Mouse (Mus musculus) thymus, adult 2 months (tissue): ENCODE results near the gene Spata21. TPM values are rescaled to one million over a fixed set of nuclear protein-coding genes. Genes with fewer than 3 reads are reported as not detected.
A peak's percentile ranks its signal among the peaks of the same experiment; 100 is the strongest.
"Not testable (repeated sequence)": the region's sequence is repeated elsewhere in the genome, so short reads cannot be mapped to it uniquely, and the experiment has no call there.

Experiments used
- DNase-seq: peaks from one replicate; pipeline ENCODE4 v3.0.0; 2021
- H3K27ac ChIP-seq: fragments of 200-500 bp; 2 replicates; pipeline ENCODE4 v1.5.1; 2012; ENCODE audit warnings: low read length, control low read depth; ENCODE audit not compliant: control insufficient read depth, insufficient read depth
- H3K27me3 ChIP-seq: fragments of 200-500 bp; 2 replicates; pipeline ENCODE4 v1.6.1; 2012; ENCODE audit warnings: mild to moderate bottlenecking, low read length, moderate library complexity, mixed read lengths; ENCODE audit not compliant: control insufficient read depth, insufficient read depth
- H3K36me3 ChIP-seq: fragments of 200-500 bp; 2 replicates; pipeline ENCODE4 v1.6.1; 2012; ENCODE audit warnings: mild to moderate bottlenecking, low read length, moderate library complexity; ENCODE audit not compliant: control insufficient read depth, insufficient read depth
- H3K4me1 ChIP-seq: fragments of 200-500 bp; replicated peaks from 2 replicates; pipeline ENCODE4 v1.6.1; 2012; ENCODE audit warnings: low read length; ENCODE audit not compliant: control insufficient read depth, insufficient read depth
- H3K4me3 ChIP-seq: fragments of 200-500 bp; 2 replicates; pipeline ENCODE4 v1.5.1; 2012; ENCODE audit warnings: mild to moderate bottlenecking, low read length, control low read depth, moderate library complexity; ENCODE audit not compliant: control insufficient read depth, insufficient read depth
- CTCF ChIP-seq: fragments of 200-500 bp; IDR thresholded peaks from 2 replicates; pipeline ENCODE4 v1.5.1; 2012; ENCODE audit warnings: mild to moderate bottlenecking, control low read depth, low read length, moderate library complexity, borderline replicate concordance; ENCODE audit not compliant: control insufficient read depth, poor library complexity, insufficient read depth; ENCODE audit errors: extremely low read depth
- POLR2A ChIP-seq: fragments of 200-500 bp; IDR thresholded peaks from 2 replicates; pipeline ENCODE4 v1.6.1; 2012; ENCODE audit warnings: mild to moderate bottlenecking, low read length, control low read depth, moderate library complexity; ENCODE audit not compliant: control insufficient read depth, poor library complexity, insufficient read depth; ENCODE audit errors: extremely low read depth
- WGBS: fragments of 180-500 bp; shearing (Covaris S2); methylation state at CpG from one replicate; pipeline ENCODE4 v1.1.7; 2018; 5-methylcytosine and 5-hydroxymethylcytosine counted together
- polyA plus RNA-seq: library from polyadenylated mRNA; depleted of rRNA; stranded (reverse); fragments of >200 nt; gene quantifications from 2 replicates; pipeline ENCODE4 v1.2.3, GENCODE M21; 2012

The Spata21 gene
- polyA plus RNA-seq, 1 experiment, result 0.23 TPM

DNA sequence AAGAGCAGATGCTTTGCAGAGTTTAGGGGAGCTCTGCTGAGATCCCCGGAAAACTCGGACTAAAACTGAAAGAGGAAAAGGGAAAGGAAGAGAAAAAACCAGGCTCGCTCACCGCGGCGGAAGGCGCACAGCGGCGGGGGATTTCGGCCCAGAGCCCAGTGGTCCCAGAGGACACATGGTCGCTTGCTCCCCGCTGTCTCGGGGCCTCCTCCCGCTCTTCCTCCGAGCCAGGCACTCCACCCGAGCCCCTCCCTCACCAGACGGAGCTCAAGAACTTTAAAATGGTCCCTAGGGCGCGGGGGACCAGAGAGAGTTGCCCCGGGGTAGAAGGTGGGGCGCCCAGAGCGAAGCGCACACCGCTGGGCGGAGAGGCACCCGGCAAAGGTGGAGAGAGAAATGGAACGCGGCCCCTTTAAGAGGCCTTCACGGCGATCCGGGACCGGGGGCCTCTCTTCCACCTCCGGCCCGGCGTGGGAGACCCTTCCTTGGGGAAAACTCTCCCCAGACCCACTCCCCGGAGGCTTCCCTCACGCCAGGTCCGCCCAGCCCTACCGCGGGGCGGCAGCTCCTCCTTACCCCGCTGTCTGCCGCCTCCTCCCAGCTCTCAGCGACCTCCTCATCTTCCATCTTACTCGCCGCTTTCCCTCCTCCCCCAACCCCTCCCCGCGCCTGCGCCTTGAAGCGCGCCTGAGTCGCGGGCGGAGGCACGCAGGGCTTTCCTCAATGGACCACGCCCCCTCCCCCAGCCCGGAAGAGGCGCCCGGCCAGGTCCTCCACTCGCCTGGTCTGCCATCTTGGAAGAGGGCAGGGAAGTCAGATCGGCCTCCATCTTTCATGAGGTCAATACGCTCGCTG lies 51.2 kb downstream of the Spata21 start, which contains the start of gene Szrd1:
Gene Szrd1 (minus strand): TSS at position 660 of the 855 bp plus-strand sequence.
- peaks cover 24% of the 10 kb centered on the region for H3K4me1 ChIP-seq
- WGBS, result under 1% methylated on average over 63 of the region's 63 CpGs
- DNase-seq, result peak; percentile 99

DNA sequence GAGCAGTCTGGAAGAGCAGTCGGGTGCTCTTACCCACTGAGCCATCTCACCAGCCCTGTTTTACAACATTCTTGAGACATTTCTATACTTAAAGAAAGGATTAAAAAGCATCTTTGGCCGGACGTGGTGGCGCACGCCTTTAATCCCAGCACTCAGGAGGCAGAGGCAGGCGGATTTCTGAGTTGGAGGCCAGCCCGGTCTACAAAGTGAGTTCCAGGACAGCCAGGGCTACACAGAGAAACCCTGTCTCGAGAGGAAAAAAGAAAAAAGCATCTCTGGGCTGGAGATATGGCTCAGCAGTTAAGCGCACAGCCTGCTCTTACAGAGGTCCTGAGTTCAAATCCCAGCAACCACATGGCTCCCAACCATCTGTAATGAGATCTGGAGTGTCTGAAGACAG lies 52.2 kb downstream of the Spata21 start:
- not testable (repeated sequence) for H3K36me3 ChIP-seq, H3K4me3 ChIP-seq, H3K27me3 ChIP-seq, H3K27ac ChIP-seq, DNase-seq
- WGBS, result 96% methylated on average over 9 of the region's 9 CpGs
- peaks cover 18% of the 10 kb centered on the region for H3K4me1 ChIP-seq

More for the DNA sequence above, 51.2 kb downstream of the Spata21 start, which contains the start of gene Szrd1:
- TF ChIP-seq CTCF (peak; percentile 35; the same call in 1 of the 2 replicates), POLR2A (peak; percentile 89)
- Histone ChIP-seq H3K4me3 (peak within 1 kb of the TSS; percentile 76), H3K27ac (peak within 1 kb of the TSS; percentile 68), H3K27me3 (no peaks in the 10 kb centered on the region), H3K36me3 (no peaks in the 10 kb centered on the region)

DNA sequence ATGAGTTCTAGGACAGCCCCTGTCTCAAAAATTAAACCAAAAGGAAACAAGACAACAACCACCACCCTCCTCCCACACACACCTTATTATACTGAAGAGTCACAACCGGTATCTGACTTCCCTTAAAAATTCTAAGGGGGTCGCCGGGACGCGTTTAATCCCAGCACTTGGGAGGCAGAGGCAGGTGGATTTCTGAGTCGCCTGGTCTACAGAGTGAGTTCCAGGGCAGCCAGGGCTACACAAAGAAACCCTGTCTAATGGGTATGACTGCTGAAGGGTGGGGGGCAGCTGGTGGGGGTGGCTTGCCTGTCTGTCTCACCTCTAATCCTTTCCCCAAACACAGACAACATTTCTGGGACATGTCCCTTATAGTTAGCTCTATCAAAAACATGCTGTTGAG lies 52.8 kb downstream of the Spata21 start:
- Histone ChIP-seq H3K27me3 (no peaks in the 10 kb centered on the region), H3K27ac (no peak overlapping the region), H3K4me3 (no peak overlapping the region), H3K4me1 (peaks cover 18% of the 10 kb centered on the region), H3K36me3 (no peaks in the 10 kb centered on the region)
- no peak for TF ChIP-seq CTCF
- no peak for TF ChIP-seq POLR2A
- DNase-seq, result no peak
- 93% methylated on average over 6 of the region's 6 CpGs for WGBS

DNA sequence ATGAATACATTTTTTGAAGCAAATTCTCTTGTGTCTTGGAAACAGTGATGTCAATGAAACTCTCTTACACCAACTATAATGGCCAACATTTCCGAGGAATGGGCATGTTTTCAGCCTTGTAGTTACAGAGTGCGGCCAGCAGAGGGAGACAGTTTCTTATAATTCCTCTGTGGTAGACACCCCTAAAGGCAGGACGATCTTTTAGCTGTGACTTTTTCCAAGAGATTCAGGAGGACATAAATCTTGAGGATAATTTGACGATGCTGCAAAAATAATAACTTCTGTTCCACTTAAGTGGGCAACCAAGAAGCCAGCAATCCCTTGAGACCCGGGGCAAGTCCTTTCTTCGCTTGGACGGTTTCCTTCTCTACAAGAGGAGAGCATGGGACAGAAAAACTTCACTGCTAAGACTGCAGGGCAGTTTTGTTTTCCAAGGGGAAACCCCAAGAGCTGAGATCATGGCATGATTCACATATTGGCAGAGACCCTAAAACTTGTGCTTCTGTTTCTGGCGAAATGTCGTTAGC lies 54.2 kb downstream of the Spata21 start:
- WGBS, result 11% methylated on average over 9 of the region's 9 CpGs

DNA sequence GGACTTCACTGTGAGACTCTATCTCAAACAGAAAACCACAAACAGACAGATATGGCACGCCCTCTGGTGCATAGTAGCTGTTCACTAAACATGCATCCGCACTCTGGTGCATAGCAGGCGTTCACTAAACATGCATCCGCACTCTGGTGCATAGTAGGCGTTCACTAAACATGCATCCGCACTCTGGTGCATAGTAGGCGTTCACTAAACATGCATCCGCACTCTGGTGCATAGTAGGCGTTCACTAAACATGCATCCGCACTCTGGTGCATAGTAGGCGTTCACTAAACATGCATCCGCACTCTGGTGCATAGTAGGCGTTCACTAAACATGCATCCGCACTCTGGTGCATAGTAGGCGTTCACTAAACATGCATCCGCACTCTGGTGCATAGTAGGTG lies 57.0 kb downstream of the Spata21 start:
- H3K27me3 ChIP-seq, H3K4me3 ChIP-seq, DNase-seq, H3K36me3 ChIP-seq, H3K27ac ChIP-seq: not testable (repeated sequence)
- WGBS, result 97% methylated on average over 12 of the region's 16 CpGs
- H3K4me1 ChIP-seq, result peaks cover 12% of the 10 kb centered on the region; the same call in 1 of the 2 replicates

More for the DNA sequence above, 54.2 kb downstream of the Spata21 start:
- H3K27me3 ChIP-seq, result no peaks in the 10 kb centered on the region
- no peak for TF ChIP-seq CTCF
- DNase-seq, result peak; percentile 81
- peak overlapping the region; percentile 20; the same call in 1 of the 2 replicates for H3K4me3 ChIP-seq
- peaks cover 13% of the 10 kb centered on the region for H3K4me1 ChIP-seq
- H3K36me3 ChIP-seq, result no peaks in the 10 kb centered on the region
- no peak overlapping the region for H3K27ac ChIP-seq

DNA sequence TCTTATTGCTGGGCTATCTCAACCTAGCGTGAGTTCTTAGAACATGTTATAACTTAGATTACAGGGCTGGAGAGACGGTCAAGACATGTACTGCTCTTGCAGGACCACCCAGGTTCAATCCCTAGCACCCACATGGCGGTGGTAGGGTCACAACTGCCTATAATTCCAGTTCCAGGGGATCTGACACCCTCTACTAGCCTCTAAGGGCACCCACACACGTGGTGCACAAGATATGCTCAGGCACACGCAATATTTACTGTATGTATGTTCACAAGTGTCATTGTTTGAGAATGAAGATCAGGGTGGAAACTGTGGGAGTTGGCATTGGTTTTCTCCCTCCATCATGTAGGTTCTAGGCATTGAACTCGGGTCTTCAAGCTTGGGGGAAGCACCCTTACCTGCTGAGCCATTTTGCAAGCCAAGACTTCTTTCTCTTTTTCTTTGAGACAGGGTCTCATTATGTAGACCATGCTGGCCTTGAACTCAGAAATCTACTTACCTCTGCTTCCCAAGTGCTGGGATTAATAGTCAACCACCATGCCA lies 58.4 kb downstream of the Spata21 start:
- H3K36me3 ChIP-seq, result no peaks in the 10 kb centered on the region
- no peak overlapping the region for H3K27ac ChIP-seq
- H3K4me1 ChIP-seq, result peaks cover 12% of the 10 kb centered on the region; the same call in 1 of the 2 replicates
- DNase-seq, result no peak
- H3K27me3 ChIP-seq, result no peaks in the 10 kb centered on the region
- 95% methylated on average over 6 of the region's 6 CpGs for WGBS
- TF ChIP-seq CTCF (no peak), POLR2A (no peak)
- H3K4me3 ChIP-seq, result no peak overlapping the region
